10 mouse cellular contexts compared by ENCODE assay signal in genomic region chr13:46642318-46642717, GRCm38 (mm10). TPM values are rescaled to one million over a fixed set of nuclear protein-coding genes. Genes with fewer than 3 reads are reported as not detected.
DNase-seq lines count a peak whose midpoint lies in the region; ATAC-seq and TF ChIP-seq lines count a peak whose summit lies in the region.
"Had no signal": no experiment of that assay in that cellular context is flagged by ENCODE, and none has a peak within 500 bp of the region (broad histone marks: within the 10 kb centered on the region; RNA-seq: fewer than 3 reads in every experiment).

No protein-coding gene starts in this region.

- no peaks in the 10 kb centered on the region for H3K4me1 ChIP-seq in hindbrain, postnatal 0 days (ENCODE audit: insufficient read depth, low read length)
- H3K4me1 ChIP-seq in hindbrain, embryonic 16.5 days (ENCODE audit: control insufficient read depth, insufficient read depth, low read depth, low read length), result no peaks in the 10 kb centered on the region
- H3K4me1 ChIP-seq in thymus, adult 2 months (replicated peaks; ENCODE audit: control insufficient read depth, insufficient read depth, low read length), result peaks cover 2% of the 10 kb centered on the region; the same call in 1 of the 2 replicates
- no peaks in the 10 kb centered on the region for H3K4me1 ChIP-seq in embryonic facial prominence, embryonic 10.5 days
- H3K4me1 ChIP-seq: limb, embryonic 12.5 days; neural tube, embryonic 15.5 days had no signal

- H3K4me2 ChIP-seq in hindbrain, postnatal 0 days (ENCODE audit: low read depth, low read length), result no peak overlapping the region
- H3K4me2 ChIP-seq in hindbrain, embryonic 16.5 days (ENCODE audit: low read length), result no peak overlapping the region
- H3K4me2 ChIP-seq: limb, embryonic 12.5 days; neural tube, embryonic 15.5 days had no signal

- no peak for DNase-seq in hindbrain, postnatal 0 days (ENCODE audit: low spot score)
- peak; percentile 24 for DNase-seq in thymus, adult 2 months
- no peak for DNase-seq in thymus, adult 18-20 months
- peak; percentile 16 for DNase-seq in c-Kit-positive CD71-positive TER-119-positive erythroid progenitor cells, embryonic 14.5 days (ENCODE audit: low spot score)
- no peak for DNase-seq in right cerebral cortex, postnatal 25 days
- DNase-seq in embryonic facial prominence, embryonic 10.5 days (ENCODE audit: low spot score), result no peak
- no peak for DNase-seq in spleen, adult 12 weeks (ENCODE audit: low spot score)

- no peaks in the 10 kb centered on the region for H3K27me3 ChIP-seq in hindbrain, postnatal 0 days (ENCODE audit: insufficient read depth, low read length)
- no peaks in the 10 kb centered on the region for H3K27me3 ChIP-seq in hindbrain, embryonic 16.5 days (replicated peaks; ENCODE audit: control insufficient read depth, insufficient read depth, low read length)
- H3K27me3 ChIP-seq in thymus, adult 2 months (ENCODE audit: control insufficient read depth, insufficient read depth, low read length), result no peaks in the 10 kb centered on the region
- H3K27me3 ChIP-seq in embryonic facial prominence, embryonic 10.5 days (replicated peaks; ENCODE audit: low read depth, poor library complexity, severe bottlenecking), result no peaks in the 10 kb centered on the region
- H3K27me3 ChIP-seq: limb, embryonic 12.5 days; neural tube, embryonic 15.5 days had no signal

- H3K9me3 ChIP-seq in hindbrain, postnatal 0 days (ENCODE audit: low read length), result no peaks in the 10 kb centered on the region
- H3K9me3 ChIP-seq in hindbrain, embryonic 16.5 days (ENCODE audit: control insufficient read depth, low read length), result peaks cover 3% of the 10 kb centered on the region
- peaks cover 8% of the 10 kb centered on the region; the same call in 1 of the 2 replicates for H3K9me3 ChIP-seq in embryonic facial prominence, embryonic 10.5 days
- H3K9me3 ChIP-seq: neural tube, embryonic 15.5 days had no signal

- H3K4me3 ChIP-seq in hindbrain, postnatal 0 days (ENCODE audit: low read length), result no peak overlapping the region
- no peak overlapping the region for H3K4me3 ChIP-seq in hindbrain, embryonic 16.5 days (ENCODE audit: low read length)
- H3K4me3 ChIP-seq in thymus, adult 2 months (ENCODE audit: control insufficient read depth, insufficient read depth, low read length), result no peak overlapping the region
- no peak overlapping the region for H3K4me3 ChIP-seq in embryonic facial prominence, embryonic 10.5 days
- H3K4me3 ChIP-seq: limb, embryonic 12.5 days; neural tube, embryonic 15.5 days had no signal

- peak; percentile 50 for TF ChIP-seq CTCF in hindbrain, postnatal 0 days (IDR thresholded peaks at IDR 0.05; ENCODE audit: low read depth)
- no peak for TF ChIP-seq CTCF in thymus, adult 2 months (IDR thresholded peaks at IDR 0.05; ENCODE audit: borderline replicate concordance, control insufficient read depth, extremely low read depth, insufficient read depth, low read length, poor library complexity)

- no peaks in the 10 kb centered on the region for H3K36me3 ChIP-seq in hindbrain, postnatal 0 days (ENCODE audit: insufficient read depth, low read length)
- no peaks in the 10 kb centered on the region for H3K36me3 ChIP-seq in hindbrain, embryonic 16.5 days (ENCODE audit: control insufficient read depth, insufficient read depth, low read length)
- no peaks in the 10 kb centered on the region for H3K36me3 ChIP-seq in thymus, adult 2 months (ENCODE audit: control insufficient read depth, insufficient read depth, low read length)
- no peaks in the 10 kb centered on the region for H3K36me3 ChIP-seq in embryonic facial prominence, embryonic 10.5 days (replicated peaks)
- H3K36me3 ChIP-seq: limb, embryonic 12.5 days; neural tube, embryonic 15.5 days had no signal

- no peak overlapping the region for H3K9ac ChIP-seq in hindbrain, postnatal 0 days (replicated peaks; ENCODE audit: low read length)
- no peak overlapping the region for H3K9ac ChIP-seq in hindbrain, embryonic 16.5 days (ENCODE audit: low read depth, low read length)
- H3K9ac ChIP-seq: limb, embryonic 12.5 days; neural tube, embryonic 15.5 days had no signal

- H3K27ac ChIP-seq in hindbrain, postnatal 0 days, result no peak overlapping the region
- no peak overlapping the region for H3K27ac ChIP-seq in hindbrain, embryonic 16.5 days (ENCODE audit: low read depth, low read length)
- no peak overlapping the region for H3K27ac ChIP-seq in thymus, adult 2 months (ENCODE audit: control insufficient read depth, insufficient read depth, low read length)
- H3K27ac ChIP-seq in embryonic facial prominence, embryonic 10.5 days (replicated peaks), result no peak overlapping the region
- H3K27ac ChIP-seq: limb, embryonic 12.5 days; neural tube, embryonic 15.5 days had no signal

- ATAC-seq in hindbrain, postnatal 0 days, result no peak
- no peak for ATAC-seq in hindbrain, embryonic 16.5 days

- TF ChIP-seq POLR2A in thymus, adult 2 months (IDR thresholded peaks at IDR 0.05; ENCODE audit: control insufficient read depth, extremely low read depth, insufficient read depth, low read length, poor library complexity), result no peak

- WGBS in hindbrain, postnatal 0 days, result 86% methylated on average over 4 of the region's 4 CpGs
- WGBS in hindbrain, embryonic 16.5 days, result 85% methylated on average over 4 of the region's 4 CpGs
- 92% methylated on average over 4 of the region's 4 CpGs for WGBS in thymus, adult 2 months
- 85% methylated on average over 4 of the region's 4 CpGs for WGBS in embryonic facial prominence, embryonic 10.5 days

RNA-seq across cellular contexts. Expression of gene Fam8a1, which starts 27.0 kb away (rescaled TPM):
- total RNA-seq in hindbrain, postnatal 0 days (2014; rRNA removed), result 32.7 and 33.2 TPM in 2 replicates
- 12.0 and 14.5 TPM in 2 replicates for polyA plus RNA-seq in hindbrain, postnatal 0 days (2015; fragmentation: Nextera tagmentation; extraction: Ambion mirVana)
- polyA plus RNA-seq in hindbrain, embryonic 16.5 days (2015; fragmentation: Nextera tagmentation; extraction: Ambion mirVana), result 10.8 and 13.6 TPM in 2 replicates
- polyA plus RNA-seq in thymus, adult 2 months (2012; rRNA removed), result 16.0 and 24.9 TPM in 2 replicates
- 5.8 and 7.1 TPM in 2 replicates for polyA plus RNA-seq in embryonic facial prominence, embryonic 10.5 days (2016; fragmentation: Nextera tagmentation; extraction: Ambion mirVana)

Comparison
In these comparisons a context has a peak if more than half of its experiments do, and no peak if none do; other contexts are left out.
1. DNase-seq: peak in thymus, adult 2 months (single experiment) and c-Kit-positive CD71-positive TER-119-positive erythroid progenitor cells, embryonic 14.5 days (single experiment); none in hindbrain, postnatal 0 days (single experiment), thymus, adult 18-20 months (0 of 2), right cerebral cortex, postnatal 25 days (single experiment), embryonic facial prominence, embryonic 10.5 days (single experiment) and spleen, adult 12 weeks (single experiment).